Mouse (Mus musculus) lung, postnatal 25 days (tissue): ENCODE data around the gene Atxn1.

Source experiments
- DNase-seq: peaks from one replicate; pipeline ENCODE4 v3.0.0; 2022; ENCODE audit warnings: low spot score

The Atxn1 gene

GRCm38 (mm10) chr13:45963497-45964330 lies 1.1 kb downstream of the Atxn1 start:
- DNase-seq, result peak; percentile 86

GRCm38 (mm10) chr13:45962776-45963175 lies 2.0 kb downstream of the Atxn1 start:
- DNase-seq, result no peak

- DNase-seq, result peak; percentile 14
Observed at GRCm38 (mm10) chr13:45961871-45962630, 2.8 kb downstream of the Atxn1 start.

- peak; percentile 61 for DNase-seq
Observed at GRCm38 (mm10) chr13:45960311-45960965, 4.4 kb downstream of the Atxn1 start.

GRCm38 (mm10) chr13:45958306-45958705 lies 6.5 kb downstream of the Atxn1 start:
- no peak for DNase-seq

GRCm38 (mm10) chr13:45957629-45958028 lies 7.2 kb downstream of the Atxn1 start:
- DNase-seq, result no peak

GRCm38 (mm10) chr13:45956287-45956686 lies 8.5 kb downstream of the Atxn1 start:
- no peak for DNase-seq

GRCm38 (mm10) chr13:45955370-45956055 lies 9.3 kb downstream of the Atxn1 start:
- DNase-seq, result peak; percentile 61

GRCm38 (mm10) chr13:45953098-45953497 lies 11.7 kb downstream of the Atxn1 start:
- no peak for DNase-seq

GRCm38 (mm10) chr13:45951071-45951645 lies 13.7 kb downstream of the Atxn1 start:
- DNase-seq, result no peak

- DNase-seq, result no peak
Observed at GRCm38 (mm10) chr13:45950355-45950861, 14.4 kb downstream of the Atxn1 start.

- DNase-seq, result no peak
Observed at GRCm38 (mm10) chr13:45946136-45946535, 18.7 kb downstream of the Atxn1 start.

GRCm38 (mm10) chr13:45942337-45942736 lies 22.5 kb downstream of the Atxn1 start:
- no peak for DNase-seq

- no peak for DNase-seq
Observed at GRCm38 (mm10) chr13:45940714-45941113, 24.1 kb downstream of the Atxn1 start.

- DNase-seq, result no peak
Observed at GRCm38 (mm10) chr13:45939561-45939960, 25.2 kb downstream of the Atxn1 start.

GRCm38 (mm10) chr13:45938083-45938482 lies 26.7 kb downstream of the Atxn1 start:
- no peak for DNase-seq

- DNase-seq, result no peak
Observed at GRCm38 (mm10) chr13:45936765-45937164, 28.0 kb downstream of the Atxn1 start.

GRCm38 (mm10) chr13:45935798-45936197 lies 29.0 kb downstream of the Atxn1 start:
- DNase-seq, result no peak

- DNase-seq, result no peak
Observed at GRCm38 (mm10) chr13:45934841-45935240, 30.0 kb downstream of the Atxn1 start.

- no peak for DNase-seq
Observed at GRCm38 (mm10) chr13:45934085-45934484, 30.7 kb downstream of the Atxn1 start.

GRCm38 (mm10) chr13:45932491-45932921 lies 32.3 kb downstream of the Atxn1 start:
- no peak for DNase-seq
